Mouse (Mus musculus): ENCODE results near the gene Galnt16. TPM values are rescaled to one million over a fixed set of nuclear protein-coding genes. Genes with fewer than 3 reads are reported as not detected.

Galnt16 gene
- 0.73 TPM for polyA plus RNA-seq (2014; fragmentation: Illumina TruSeq; extraction: RNeasy Lipid Tissue Mini Kit (QIAGEN cat#74804); ENCODE audit: low read depth, low replicate concordance)

DNA sequence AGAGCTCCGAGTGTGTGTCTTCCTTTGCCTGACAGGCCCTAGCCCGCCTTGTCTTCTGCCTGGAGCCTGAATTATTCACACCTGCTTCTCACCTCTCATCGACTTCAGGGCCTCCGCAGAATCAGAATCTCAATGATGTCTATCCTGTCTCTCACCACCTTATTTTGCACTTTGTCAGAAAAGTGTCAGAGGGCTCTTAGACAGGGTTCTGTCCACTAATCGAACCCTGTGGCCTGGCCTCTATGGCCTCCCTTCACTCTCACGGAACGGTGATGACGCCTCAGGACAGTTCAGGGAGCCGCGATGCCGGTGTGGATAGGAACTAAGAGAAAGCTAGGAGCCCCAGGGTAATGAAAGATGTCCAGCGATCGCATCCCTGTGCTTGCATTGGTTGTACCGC lies at the start of gene Galnt16:
TSS of gene Galnt16 (plus strand) at position 301 of the 400 bp plus-strand sequence.

GRCm38 (mm10) chr12:80643693-80644505 lies 125.8 kb downstream of the Galnt16 start, which contains the start of the genes Slc39a9 and Erh:
Gene Slc39a9 (plus strand): TSS chr12:80643883.
Gene Erh (minus strand): TSS chr12:80644341.

Other genes starting within 250 kb of the Galnt16 start
- gene Dcaf5, start 81.7 kb upstream of the Galnt16 start, polyA plus RNA-seq (2014; fragmentation: Illumina TruSeq; extraction: RNeasy Lipid Tissue Mini Kit (QIAGEN cat#74804); ENCODE audit: low read depth, low replicate concordance): 21.6 TPM
- 33.9 TPM for gene Exd2, start 55.2 kb upstream of the Galnt16 start, polyA plus RNA-seq (2014; fragmentation: Illumina TruSeq; extraction: RNeasy Lipid Tissue Mini Kit (QIAGEN cat#74804); ENCODE audit: low read depth, low replicate concordance)
- gene Slc39a9, start 125.6 kb downstream of the Galnt16 start, polyA plus RNA-seq (2014; fragmentation: Illumina TruSeq; extraction: RNeasy Lipid Tissue Mini Kit (QIAGEN cat#74804); ENCODE audit: low read depth, low replicate concordance): 118 TPM
- 38.6 TPM for gene Erh, start 126.1 kb downstream of the Galnt16 start, polyA plus RNA-seq (2014; fragmentation: Illumina TruSeq; extraction: RNeasy Lipid Tissue Mini Kit (QIAGEN cat#74804); ENCODE audit: low read depth, low replicate concordance)
- gene Plekhd1, start 174.3 kb downstream of the Galnt16 start, polyA plus RNA-seq (2014; fragmentation: Illumina TruSeq; extraction: RNeasy Lipid Tissue Mini Kit (QIAGEN cat#74804); ENCODE audit: low read depth, low replicate concordance): 1.4 TPM
- 0.41 TPM for gene Ccdc177, start 242.4 kb downstream of the Galnt16 start, polyA plus RNA-seq (2014; fragmentation: Illumina TruSeq; extraction: RNeasy Lipid Tissue Mini Kit (QIAGEN cat#74804); ENCODE audit: low read depth, low replicate concordance)